Mouse (Mus musculus) lung, adult 2 months (tissue): ENCODE measurements around the gene Cog5.

Experiments used
- CTCF ChIP-seq: fragments of 200-500 bp; IDR thresholded peaks from 2 replicates; pipeline ENCODE4 v1.5.1; 2011; ENCODE audit warnings: mild to moderate bottlenecking, low read length, control low read depth; ENCODE audit not compliant: insufficient read depth
- POLR2A ChIP-seq: fragments of 200-500 bp; IDR thresholded peaks from 2 replicates; pipeline ENCODE4 v1.6.1; 2011; ENCODE audit warnings: low read depth, mild to moderate bottlenecking, control low read depth, low read length, borderline replicate concordance; ENCODE audit errors: extremely low read depth

GRCm38 (mm10) chr12:31754465-31754864, 99.8 kb downstream of the Cog5 start:
- TF ChIP-seq CTCF: no peak
- TF ChIP-seq POLR2A: no peak
